Mouse (Mus musculus): ENCODE results near the gene 6430531B16Rik. TPM values are rescaled to one million over a fixed set of nuclear protein-coding genes. Genes with fewer than 3 reads are reported as not detected.

Gene 6430531B16Rik
- total and polyA plus RNA-seq, 2 experiments from 2014 or later, result 2.0 to 2.7 TPM

DNA sequence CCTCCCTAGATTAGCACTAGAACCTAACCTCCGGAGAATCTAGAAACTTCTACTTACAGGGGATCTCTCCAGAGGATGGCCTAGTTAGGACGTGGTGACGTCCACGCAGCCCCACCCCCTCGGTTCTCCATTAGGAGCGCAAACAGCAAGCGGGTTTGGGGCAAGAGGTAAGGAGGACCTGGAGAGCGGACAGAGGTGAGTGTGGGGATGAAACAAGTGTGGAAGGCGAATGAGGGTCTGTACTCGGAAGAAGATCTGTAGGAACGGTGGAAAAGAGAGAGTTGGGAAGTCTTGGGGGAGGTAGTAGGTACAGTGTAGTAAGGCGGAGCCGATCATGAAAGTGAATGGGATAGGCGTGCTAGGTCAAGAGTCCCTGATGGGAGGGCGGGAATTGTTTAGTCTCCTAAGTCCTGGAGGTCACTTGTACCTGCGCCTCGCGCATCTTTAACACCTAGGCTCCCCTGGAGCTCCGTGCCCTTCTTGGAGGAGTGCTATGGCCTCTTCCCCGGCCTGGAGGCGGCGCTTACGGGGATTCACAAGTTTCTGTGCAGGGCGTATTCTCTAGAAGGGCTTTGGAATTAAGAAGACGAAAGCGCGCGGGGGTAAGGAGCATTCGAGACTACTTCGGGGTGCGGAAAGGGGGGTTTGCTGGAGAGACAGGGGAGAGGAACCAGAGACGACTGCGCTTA, 28.1 kb downstream of the 6430531B16Rik start:
- TF ChIP-seq CTCF (IDR thresholded peaks at IDR 0.05; ENCODE audit: low read depth), result no peak
- DNase-seq, result no peak
- Histone ChIP-seq H3K27ac (ENCODE audit: low read depth, low read length) (no peak overlapping the region), H3K4me3 (ENCODE audit: low read depth, low read length) (peak overlapping the region; percentile 34), H3K27me3 (ENCODE audit: insufficient read depth, low read length) (peaks cover 40% of the 10 kb centered on the region), H3K4me2 (ENCODE audit: low read depth) (peak overlapping the region; percentile 73), H3K36me3 (ENCODE audit: insufficient read depth) (no peaks in the 10 kb centered on the region), H3K9ac (0 out of 2 replicates have a peak overlapping the region, but pooled peaks have one; percentile 14), H3K9me3 (ENCODE audit: low read length) (no peaks in the 10 kb centered on the region), H3K4me1 (ENCODE audit: insufficient read depth) (no peaks in the 10 kb centered on the region)
- peak; percentile 56 for ATAC-seq
- WGBS, result 1% methylated on average over 33 of the region's 33 CpGs

DNA sequence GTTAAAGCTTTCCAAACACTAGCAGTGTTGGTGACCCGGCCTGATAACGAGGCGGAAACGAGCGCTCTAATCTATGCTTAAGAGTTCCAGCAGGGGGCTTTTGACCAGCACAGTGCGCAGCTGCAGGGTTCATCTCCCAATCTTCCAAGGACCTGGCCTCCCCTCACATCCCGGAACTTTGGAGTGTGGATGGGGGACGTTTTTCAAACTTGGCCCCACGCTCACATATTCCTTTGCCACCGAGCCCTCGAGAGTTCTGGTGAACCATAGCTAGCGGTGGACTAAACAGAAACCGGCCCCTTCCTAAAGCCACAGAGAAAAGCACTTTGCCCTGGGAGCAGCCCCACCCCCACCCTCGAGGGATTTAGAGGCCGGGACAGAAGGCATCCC, 28.7 kb downstream of the 6430531B16Rik start:
- no peaks in the 10 kb centered on the region for H3K4me1 ChIP-seq (ENCODE audit: insufficient read depth)
- no peak overlapping the region for H3K27ac ChIP-seq (ENCODE audit: low read depth, low read length)
- H3K4me2 ChIP-seq (ENCODE audit: low read depth), result peak overlapping the region; percentile 73
- peak; percentile 81 for ATAC-seq
- peak; percentile 21 for DNase-seq
- peak; percentile 58 for TF ChIP-seq CTCF (IDR thresholded peaks at IDR 0.05; ENCODE audit: low read depth)
- H3K36me3 ChIP-seq (ENCODE audit: insufficient read depth), result no peaks in the 10 kb centered on the region
- H3K4me3 ChIP-seq (ENCODE audit: low read depth, low read length), result peak overlapping the region; percentile 34
- peaks cover 45% of the 10 kb centered on the region for H3K27me3 ChIP-seq (ENCODE audit: insufficient read depth, low read length)
- 3% methylated on average over 15 of the region's 15 CpGs for WGBS
- H3K9ac ChIP-seq, result no peak overlapping the region
- no peaks in the 10 kb centered on the region for H3K9me3 ChIP-seq (ENCODE audit: low read length)

DNA sequence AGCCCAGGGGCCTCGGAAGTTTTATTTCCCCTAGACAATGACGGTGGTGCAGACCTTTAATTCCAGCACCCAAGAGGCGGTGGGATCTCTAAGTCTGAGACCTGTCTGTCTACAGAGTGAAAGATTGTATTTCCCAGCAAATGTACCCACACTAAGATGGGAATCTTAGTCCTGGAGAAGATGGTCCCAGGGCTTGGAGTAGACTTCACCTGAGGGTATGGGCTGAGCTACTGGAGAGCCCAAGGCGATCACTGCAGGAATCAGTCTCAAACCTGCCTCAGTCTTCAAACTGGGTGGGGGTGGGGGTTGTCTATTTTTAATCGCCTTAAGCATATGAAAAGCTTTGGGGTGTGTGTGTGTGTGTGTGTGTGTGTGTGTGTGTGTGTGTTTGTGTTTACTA, 32.5 kb downstream of the 6430531B16Rik start:
- 27% methylated on average over 5 of the region's 5 CpGs for WGBS
- ATAC-seq, result no peak
- peaks cover 71% of the 10 kb centered on the region for H3K27me3 ChIP-seq (ENCODE audit: insufficient read depth, low read length)

DNA sequence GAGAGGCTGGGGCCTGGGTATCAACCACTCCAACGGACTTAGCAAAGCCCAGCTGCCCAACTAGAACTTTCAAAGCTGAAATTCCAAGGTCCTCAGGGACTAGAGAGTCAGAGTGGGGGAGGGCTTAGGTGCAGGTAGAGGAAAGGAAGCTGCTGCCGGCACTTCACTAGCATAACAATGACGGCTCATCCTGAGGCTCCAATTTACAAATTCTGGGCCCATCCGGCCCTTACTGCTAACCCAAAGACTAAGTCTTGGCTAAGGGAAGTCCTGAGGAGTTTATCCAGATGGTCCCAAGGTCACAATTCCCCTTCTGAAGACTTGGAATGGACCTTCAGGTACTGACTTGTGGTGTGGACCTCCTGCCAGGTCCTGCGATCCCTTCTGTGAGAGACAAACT, 33.0 kb downstream of the 6430531B16Rik start:
- 22% methylated on average over 5 of the region's 5 CpGs for WGBS

More for the DNA sequence above, 32.5 kb downstream of the 6430531B16Rik start:
- Histone ChIP-seq H3K4me3 (ENCODE audit: low read depth, low read length) (no peak overlapping the region), H3K9ac (no peak overlapping the region), H3K36me3 (ENCODE audit: insufficient read depth) (no peaks in the 10 kb centered on the region), H3K4me2 (ENCODE audit: low read depth) (no peak overlapping the region), H3K4me1 (ENCODE audit: insufficient read depth) (no peaks in the 10 kb centered on the region; the same call in 1 of the 2 replicates), H3K27ac (ENCODE audit: low read depth, low read length) (no peak overlapping the region), H3K9me3 (ENCODE audit: low read length) (no peaks in the 10 kb centered on the region)
- no peak for DNase-seq
- TF ChIP-seq CTCF (IDR thresholded peaks at IDR 0.05; ENCODE audit: low read depth), result no peak

DNA sequence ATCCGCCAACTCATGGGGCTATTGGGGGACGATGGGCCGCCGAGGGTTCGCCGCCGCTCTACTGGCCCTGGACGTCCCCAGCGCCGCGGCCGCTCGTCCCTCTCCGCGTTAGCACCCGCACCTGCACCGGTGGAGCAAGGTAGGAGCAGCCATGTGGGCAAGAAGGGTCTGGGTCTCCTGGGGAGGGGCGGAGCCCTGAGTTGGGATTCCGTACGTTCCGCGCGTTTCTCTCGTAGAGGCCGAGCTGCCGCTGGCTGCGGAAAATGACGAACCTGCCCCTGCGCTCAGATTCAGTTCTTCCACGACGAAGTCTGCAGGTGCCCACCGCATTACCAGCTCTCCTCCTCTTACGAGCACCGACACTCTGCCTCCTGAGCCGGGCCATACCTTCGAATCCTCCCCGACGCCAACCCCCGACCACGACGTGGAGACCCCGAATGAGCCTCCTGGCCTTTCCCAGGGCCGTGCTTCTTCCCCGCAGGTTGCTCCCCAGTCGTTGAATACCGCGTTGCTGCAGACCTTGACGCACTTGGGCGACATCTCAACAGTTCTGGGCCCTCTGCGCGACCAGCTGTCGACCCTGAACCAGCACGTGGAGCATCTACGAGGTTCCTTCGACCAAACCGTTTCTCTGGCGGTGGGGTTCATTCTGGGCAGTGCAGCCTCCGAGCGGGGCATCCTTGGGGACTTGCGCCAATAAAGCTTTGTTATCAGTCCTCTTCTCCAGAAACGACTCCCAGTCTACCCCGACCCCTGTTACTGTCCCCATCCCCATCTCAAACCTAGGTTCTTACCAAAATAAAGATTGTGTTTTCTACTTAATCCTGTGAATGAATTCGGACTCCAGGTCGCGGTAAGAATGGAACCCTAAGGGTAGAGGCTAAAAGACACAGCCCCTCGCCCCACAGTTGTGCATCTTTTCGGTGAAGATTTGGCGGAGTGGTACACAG, 34.0 kb downstream of the 6430531B16Rik start:
- no peaks in the 10 kb centered on the region for H3K36me3 ChIP-seq (ENCODE audit: insufficient read depth)
- no peak for TF ChIP-seq CTCF (IDR thresholded peaks at IDR 0.05; ENCODE audit: low read depth)
- ATAC-seq, result no peak
- H3K27ac ChIP-seq (ENCODE audit: low read depth, low read length), result no peak overlapping the region
- H3K27me3 ChIP-seq (ENCODE audit: insufficient read depth, low read length), result peaks cover 59% of the 10 kb centered on the region
- 5% methylated on average over 68 of the region's 68 CpGs for WGBS
- no peaks in the 10 kb centered on the region; the same call in 1 of the 2 replicates for H3K4me1 ChIP-seq (ENCODE audit: insufficient read depth)
- no peaks in the 10 kb centered on the region for H3K9me3 ChIP-seq (ENCODE audit: low read length)
- H3K9ac ChIP-seq, result no peak overlapping the region
- H3K4me3 ChIP-seq (ENCODE audit: low read depth, low read length), result peak overlapping the region; percentile 30
- peak overlapping the region; percentile 48 for H3K4me2 ChIP-seq (ENCODE audit: low read depth)
- DNase-seq, result no peak

More for the DNA sequence above, 33.0 kb downstream of the 6430531B16Rik start:
- Histone ChIP-seq H3K9me3 (ENCODE audit: low read length) (no peaks in the 10 kb centered on the region), H3K27ac (ENCODE audit: low read depth, low read length) (no peak overlapping the region), H3K36me3 (ENCODE audit: insufficient read depth) (no peaks in the 10 kb centered on the region), H3K4me2 (ENCODE audit: low read depth) (no peak overlapping the region), H3K4me1 (ENCODE audit: insufficient read depth) (no peaks in the 10 kb centered on the region; the same call in 1 of the 2 replicates), H3K4me3 (ENCODE audit: low read depth, low read length) (no peak overlapping the region), H3K9ac (no peak overlapping the region), H3K27me3 (ENCODE audit: insufficient read depth, low read length) (peaks cover 68% of the 10 kb centered on the region)
- no peak for ATAC-seq
- no peak for TF ChIP-seq CTCF (IDR thresholded peaks at IDR 0.05; ENCODE audit: low read depth)
- DNase-seq, result no peak

DNA sequence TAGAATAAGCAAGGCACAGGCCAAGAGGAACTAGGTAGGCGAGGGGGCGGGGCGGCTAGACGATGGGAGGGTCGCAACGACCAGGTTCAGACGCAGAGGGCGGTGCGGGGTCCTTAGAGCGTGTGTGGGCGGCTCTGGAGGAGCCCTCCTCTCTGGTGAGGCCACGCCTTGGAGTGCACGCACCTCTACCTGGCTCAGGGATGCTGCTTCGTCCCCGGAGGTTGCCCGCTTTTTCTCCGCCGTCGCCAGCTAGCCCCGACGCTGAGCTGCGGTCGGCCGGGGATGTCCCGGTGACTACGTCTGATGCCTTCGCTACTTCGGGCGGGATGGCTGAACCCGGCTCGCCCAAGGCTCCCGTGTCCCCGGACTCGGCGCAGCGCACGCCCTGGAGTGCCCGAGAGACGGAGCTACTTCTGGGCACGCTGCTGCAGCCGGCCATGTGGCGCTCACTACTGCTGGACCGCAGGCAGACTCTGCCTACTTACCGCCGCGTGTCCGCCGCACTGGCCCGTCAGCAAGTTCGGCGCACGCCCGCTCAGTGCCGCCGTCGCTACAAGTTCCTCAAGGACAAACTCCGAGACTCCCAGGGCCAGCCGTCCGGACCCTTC, 34.8 kb downstream of the 6430531B16Rik start, which contains the start of gene Utf1:
TSS of gene Utf1 (plus strand) at position 116 of the 608 bp plus-strand sequence.
- no peak within 1 kb of the TSS for H3K9ac ChIP-seq
- peak within 1 kb of the TSS; percentile 48 for H3K4me2 ChIP-seq (ENCODE audit: low read depth)
- no peak for TF ChIP-seq CTCF (IDR thresholded peaks at IDR 0.05; ENCODE audit: low read depth)
- H3K9me3 ChIP-seq (ENCODE audit: low read length), result no peaks in the 10 kb centered on the region
- no peak for DNase-seq
- 2% methylated on average over 59 of the region's 59 CpGs for WGBS
- no peaks in the 10 kb centered on the region; the same call in 1 of the 2 replicates for H3K4me1 ChIP-seq (ENCODE audit: insufficient read depth)
- peak within 1 kb of the TSS; percentile 30 for H3K4me3 ChIP-seq (ENCODE audit: low read depth, low read length)
- peaks cover 56% of the 10 kb centered on the region for H3K27me3 ChIP-seq (ENCODE audit: insufficient read depth, low read length)
- peak; percentile 53 for ATAC-seq
- no peak within 1 kb of the TSS for H3K27ac ChIP-seq (ENCODE audit: low read depth, low read length)
- H3K36me3 ChIP-seq (ENCODE audit: insufficient read depth), result no peaks in the 10 kb centered on the region

All from forebrain, postnatal 0 days (tissue).